Mouse (Mus musculus) left cerebral cortex, adult 6 months (tissue): Measurements from ENCODE around the gene Mapt. TPM values are rescaled to one million over a fixed set of nuclear protein-coding genes. Genes with fewer than 3 reads are reported as not detected.

Experiments
- long read RNA-seq, 2 experiments: library from polyadenylated mRNA; unstranded; transcript quantifications; one replicate each; pipeline ENCODE4 v2.0.0; 2019 to 2020
- polyA plus RNA-seq: library from polyadenylated mRNA; unstranded; fragments of <200 nt; fragmentation: Nextera tagmentation; gene quantifications from 2 replicates; pipeline ENCODE4 v1.2.3, GENCODE M21; 2021

Mapt gene
- polyA plus RNA-seq, result 226 and 255 TPM in 2 replicates
- long read RNA-seq, experiment 1, full-length matches to known transcripts, result 261 of 450 reads
- long read RNA-seq, experiment 1, partial matches to known transcripts, result 77 of 450 reads
- long read RNA-seq, experiment 1, other reads (novel, unspliced or antisense), result 112 of 450 reads
- long read RNA-seq, experiment 2, full-length matches to known transcripts, result 179 of 365 reads
- long read RNA-seq, experiment 2, partial matches to known transcripts, result 81 of 365 reads
- long read RNA-seq, experiment 2, other reads (novel, unspliced or antisense), result 105 of 365 reads

GRCm38 (mm10) chr11:104231041-104231911, at the start of gene Mapt:
TSS of gene Mapt (plus strand) at chr11:104231390.

GRCm38 (mm10) chr11:104186135-104186836, 44.9 kb upstream of the Mapt start, which contains the start of gene Sppl2c:
TSS of gene Sppl2c (plus strand) at chr11:104186327.

Other genes starting within 250 kb of the Mapt start
- gene Crhr1, start 98.5 kb upstream of the Mapt start, polyA plus RNA-seq, result 10.0 and 11.6 TPM in 2 replicates
- gene Sppl2c, start 45.1 kb upstream of the Mapt start, polyA plus RNA-seq, result not detected in 2 replicates
- 14.3 and 14.5 TPM in 2 replicates for gene Kansl1, start 237.5 kb downstream of the Mapt start, polyA plus RNA-seq